Mouse (Mus musculus): ENCODE measurements around the gene Nostrin. TPM values are rescaled to one million over a fixed set of nuclear protein-coding genes. Genes with fewer than 3 reads are reported as not detected.

Gene Nostrin
- polyA plus RNA-seq (2011; ENCODE audit: insufficient read depth, insufficient read length, low read depth, missing spikeins) = not detected in 2 replicates

DNA sequence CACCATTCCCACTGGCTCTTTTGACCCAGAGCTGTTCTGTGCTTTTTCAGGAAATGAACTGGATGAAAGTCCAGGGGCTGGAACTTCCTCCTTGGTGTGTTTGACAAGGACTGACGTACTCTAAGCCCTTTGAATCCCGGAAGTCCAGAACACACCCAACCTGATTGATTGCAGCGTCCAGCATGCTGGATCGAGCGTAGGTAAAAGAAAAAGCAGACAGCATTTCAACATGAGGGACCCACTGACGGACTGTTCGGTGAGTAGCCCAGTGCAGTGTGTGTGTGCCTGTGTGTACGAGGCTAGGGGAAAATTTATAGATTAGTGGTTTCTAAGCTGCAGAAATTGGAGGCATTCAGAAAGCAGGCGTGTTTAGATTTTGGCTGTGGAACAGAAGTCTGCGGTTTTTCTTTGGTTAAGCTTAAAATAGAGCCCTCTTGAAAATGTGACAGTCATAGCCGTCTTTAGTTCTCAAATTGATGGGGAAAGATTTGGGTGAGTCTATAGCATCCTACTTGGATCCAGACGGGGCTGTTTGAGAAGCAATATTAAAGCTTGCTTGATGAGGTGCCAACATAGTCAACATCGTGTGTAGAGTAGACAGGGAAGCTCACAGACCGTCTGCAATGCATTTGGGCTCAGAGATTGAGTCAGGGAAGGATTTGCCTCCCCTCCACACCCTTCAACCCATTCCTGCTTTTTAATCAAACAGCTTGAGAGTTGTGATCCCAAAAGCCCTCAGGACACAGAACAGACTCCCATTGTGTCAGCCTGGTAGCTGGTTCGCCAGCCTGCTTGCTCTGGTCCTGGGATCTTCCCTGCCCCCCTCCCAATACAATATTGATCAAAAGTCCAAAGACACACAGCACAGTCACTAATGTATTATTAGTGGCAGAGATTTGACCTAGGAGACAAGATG, at the start of gene Nostrin:
Gene Nostrin (plus strand): TSS at position 140 of the 916 bp plus-strand sequence.
- no peaks in the 10 kb centered on the region for H3K9me3 ChIP-seq (replicated peaks; ENCODE audit: control insufficient read depth, insufficient read depth, low read length, poor library complexity, severe bottlenecking)
- no peaks in the 10 kb centered on the region for H3K27me3 ChIP-seq (ENCODE audit: control insufficient read depth, insufficient read depth, low read length, poor library complexity, severe bottlenecking)
- TF ChIP-seq CTCF (IDR thresholded peaks at IDR 0.05; ENCODE audit: low read depth, low read length) (no peak), POLR2A (IDR thresholded peaks at IDR 0.05; ENCODE audit: insufficient read depth, low read length) (no peak), EP300 (IDR thresholded peaks at IDR 0.05; ENCODE audit: insufficient read depth, low read depth, low read length) (no peak)
- no peaks in the 10 kb centered on the region for H3K36me3 ChIP-seq (ENCODE audit: control insufficient read depth, insufficient read depth, low read length, poor library complexity, severe bottlenecking)
- peaks cover 3% of the 10 kb centered on the region for H3K4me1 ChIP-seq (ENCODE audit: control insufficient read depth, insufficient read depth, low read length)
- H3K27ac ChIP-seq (ENCODE audit: insufficient read depth, low read length) = no peak within 1 kb of the TSS
- H3K4me3 ChIP-seq (ENCODE audit: low read depth, low read length) = no peak within 1 kb of the TSS
- H3K9ac ChIP-seq (ENCODE audit: low read depth, poor library complexity, severe bottlenecking) = no peak within 1 kb of the TSS

DNA sequence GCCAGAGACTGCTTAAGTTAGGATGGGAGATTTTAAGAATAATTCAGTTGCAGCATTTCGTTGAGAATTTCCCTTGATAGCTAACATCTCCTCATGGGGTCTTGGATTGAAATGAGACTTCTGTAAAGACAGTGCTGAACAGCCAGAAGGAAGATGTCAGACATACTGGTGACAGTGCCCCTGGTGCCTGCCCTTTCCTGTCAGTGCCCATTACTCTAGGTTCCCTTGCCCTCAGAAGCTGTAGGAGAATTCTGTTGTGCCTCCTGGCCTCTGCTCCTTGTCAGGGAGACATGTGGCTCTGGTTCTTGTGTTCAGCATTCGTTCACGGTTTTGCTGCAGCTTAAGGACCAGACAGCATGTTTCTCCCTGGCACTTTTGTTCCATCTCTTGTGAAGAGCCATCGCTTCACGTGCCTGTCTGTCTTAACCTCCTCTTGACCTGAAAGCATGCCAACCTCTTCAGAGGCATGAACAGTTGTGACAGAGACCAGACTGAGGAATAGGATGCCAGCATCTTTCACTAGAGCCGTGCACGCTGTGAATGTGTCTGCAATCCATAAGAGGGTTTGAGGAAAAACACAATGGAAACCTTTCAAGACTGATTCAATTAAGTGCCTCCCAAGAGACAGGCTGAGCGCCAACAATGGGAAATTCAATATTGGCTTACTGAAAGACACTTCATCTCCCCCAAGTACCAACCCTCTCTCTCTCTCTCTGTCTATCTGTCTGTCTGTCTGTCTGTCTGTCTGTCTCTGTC, 48.9 kb upstream of the Nostrin start:
- Histone ChIP-seq H3K9me3 (replicated peaks; ENCODE audit: control insufficient read depth, insufficient read depth, low read length, poor library complexity, severe bottlenecking) (no peaks in the 10 kb centered on the region), H3K4me1 (ENCODE audit: control insufficient read depth, insufficient read depth, low read length) (no peaks in the 10 kb centered on the region), H3K27ac (ENCODE audit: insufficient read depth, low read length) (no peak overlapping the region), H3K27me3 (ENCODE audit: control insufficient read depth, insufficient read depth, low read length, poor library complexity, severe bottlenecking) (no peaks in the 10 kb centered on the region), H3K4me3 (ENCODE audit: low read depth, low read length) (no peak overlapping the region), H3K9ac (ENCODE audit: low read depth, poor library complexity, severe bottlenecking) (no peak overlapping the region), H3K36me3 (ENCODE audit: control insufficient read depth, insufficient read depth, low read length, poor library complexity, severe bottlenecking) (no peaks in the 10 kb centered on the region)
- TF ChIP-seq POLR2A (IDR thresholded peaks at IDR 0.05; ENCODE audit: insufficient read depth, low read length) (no peak), EP300 (IDR thresholded peaks at IDR 0.05; ENCODE audit: insufficient read depth, low read depth, low read length) (no peak), CTCF (IDR thresholded peaks at IDR 0.05; ENCODE audit: low read depth, low read length) (no peak)

DNA sequence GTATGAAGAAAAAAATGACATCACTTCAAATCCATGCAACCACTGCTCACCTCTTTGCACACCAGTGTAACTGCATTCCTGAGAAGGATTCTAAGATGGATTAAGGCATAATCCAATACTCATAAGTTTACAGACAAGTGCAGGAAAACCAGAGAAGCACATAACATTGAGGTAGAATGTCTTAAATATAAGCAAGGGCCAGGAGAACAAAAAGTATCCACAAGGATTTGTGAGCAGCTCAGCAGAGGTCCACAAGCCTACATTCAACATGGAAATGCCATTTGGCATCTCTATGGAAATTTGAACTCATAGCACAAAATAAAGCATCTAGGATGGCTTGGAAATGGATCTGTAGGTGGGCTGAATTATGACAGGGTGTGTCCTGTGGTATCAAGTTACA, 39.8 kb upstream of the Nostrin start:
- H3K27ac ChIP-seq (ENCODE audit: insufficient read depth, low read length) = no peak overlapping the region
- TF ChIP-seq EP300 (IDR thresholded peaks at IDR 0.05; ENCODE audit: insufficient read depth, low read depth, low read length) (no peak), CTCF (IDR thresholded peaks at IDR 0.05; ENCODE audit: low read depth, low read length) (no peak), POLR2A (IDR thresholded peaks at IDR 0.05; ENCODE audit: insufficient read depth, low read length) (no peak)
- H3K9me3 ChIP-seq (replicated peaks; ENCODE audit: control insufficient read depth, insufficient read depth, low read length, poor library complexity, severe bottlenecking) = no peaks in the 10 kb centered on the region
- H3K9ac ChIP-seq (ENCODE audit: low read depth, poor library complexity, severe bottlenecking) = no peak overlapping the region
- no peaks in the 10 kb centered on the region for H3K36me3 ChIP-seq (ENCODE audit: control insufficient read depth, insufficient read depth, low read length, poor library complexity, severe bottlenecking)
- H3K4me3 ChIP-seq (ENCODE audit: low read depth, low read length) = no peak overlapping the region
- no peaks in the 10 kb centered on the region for H3K4me1 ChIP-seq (ENCODE audit: control insufficient read depth, insufficient read depth, low read length)
- no peaks in the 10 kb centered on the region; the same call in 1 of the 2 replicates for H3K27me3 ChIP-seq (ENCODE audit: control insufficient read depth, insufficient read depth, low read length, poor library complexity, severe bottlenecking)

DNA sequence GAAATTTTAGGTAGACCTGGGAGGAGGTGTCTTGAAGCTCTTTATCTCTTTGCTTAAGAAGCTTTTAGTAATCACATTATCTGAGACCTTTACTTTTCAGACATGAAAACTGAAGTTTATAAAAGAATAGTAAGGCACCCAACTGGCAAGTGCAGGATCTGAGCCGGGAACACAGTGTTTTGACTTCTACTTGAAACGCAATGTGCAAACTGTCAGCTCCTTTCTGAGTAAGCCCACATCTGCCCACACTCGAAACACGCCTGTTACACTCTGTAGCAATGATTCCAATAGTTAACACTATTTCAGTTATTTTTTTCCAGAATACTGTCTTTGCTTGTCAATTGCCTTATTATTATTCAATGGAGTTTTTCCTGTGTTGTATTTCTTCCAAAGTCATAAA, 38.8 kb upstream of the Nostrin start:
- no peak for TF ChIP-seq CTCF (IDR thresholded peaks at IDR 0.05; ENCODE audit: low read depth, low read length)
- TF ChIP-seq EP300 (IDR thresholded peaks at IDR 0.05; ENCODE audit: insufficient read depth, low read depth, low read length) = no peak
- TF ChIP-seq POLR2A (IDR thresholded peaks at IDR 0.05; ENCODE audit: insufficient read depth, low read length) = no peak
- Histone ChIP-seq H3K36me3 (ENCODE audit: control insufficient read depth, insufficient read depth, low read length, poor library complexity, severe bottlenecking) (no peaks in the 10 kb centered on the region), H3K4me3 (ENCODE audit: low read depth, low read length) (no peak overlapping the region), H3K27me3 (ENCODE audit: control insufficient read depth, insufficient read depth, low read length, poor library complexity, severe bottlenecking) (no peaks in the 10 kb centered on the region; the same call in 1 of the 2 replicates), H3K27ac (ENCODE audit: insufficient read depth, low read length) (no peak overlapping the region), H3K9me3 (replicated peaks; ENCODE audit: control insufficient read depth, insufficient read depth, low read length, poor library complexity, severe bottlenecking) (no peaks in the 10 kb centered on the region), H3K9ac (ENCODE audit: low read depth, poor library complexity, severe bottlenecking) (no peak overlapping the region), H3K4me1 (ENCODE audit: control insufficient read depth, insufficient read depth, low read length) (no peaks in the 10 kb centered on the region)

DNA sequence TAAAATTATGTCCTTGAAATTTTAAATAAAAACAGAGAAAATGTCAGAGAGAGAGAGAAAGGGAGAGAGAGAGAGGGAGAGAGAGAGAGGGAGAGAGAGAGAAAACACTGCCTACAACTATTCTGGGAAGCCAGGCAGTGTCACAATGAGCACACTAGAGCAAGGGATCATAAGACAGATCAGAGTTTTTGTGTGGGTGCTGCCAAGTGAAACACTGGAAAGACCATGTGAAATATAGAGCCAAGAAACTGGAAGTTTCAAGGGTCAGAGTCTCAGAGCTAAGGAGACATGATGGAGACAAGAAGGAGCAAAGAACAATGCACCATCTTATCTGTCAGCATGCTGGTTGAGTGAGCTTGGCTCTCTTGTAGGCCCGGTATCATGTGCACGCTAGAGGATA, 38.1 kb upstream of the Nostrin start:
- Histone ChIP-seq H3K9ac (ENCODE audit: low read depth, poor library complexity, severe bottlenecking) (no peak overlapping the region), H3K27me3 (ENCODE audit: control insufficient read depth, insufficient read depth, low read length, poor library complexity, severe bottlenecking) (no peaks in the 10 kb centered on the region; the same call in 1 of the 2 replicates), H3K9me3 (replicated peaks; ENCODE audit: control insufficient read depth, insufficient read depth, low read length, poor library complexity, severe bottlenecking) (no peaks in the 10 kb centered on the region), H3K4me1 (ENCODE audit: control insufficient read depth, insufficient read depth, low read length) (no peaks in the 10 kb centered on the region), H3K27ac (ENCODE audit: insufficient read depth, low read length) (no peak overlapping the region), H3K36me3 (ENCODE audit: control insufficient read depth, insufficient read depth, low read length, poor library complexity, severe bottlenecking) (no peaks in the 10 kb centered on the region), H3K4me3 (ENCODE audit: low read depth, low read length) (no peak overlapping the region)
- no peak for TF ChIP-seq POLR2A (IDR thresholded peaks at IDR 0.05; ENCODE audit: insufficient read depth, low read length)
- no peak for TF ChIP-seq EP300 (IDR thresholded peaks at IDR 0.05; ENCODE audit: insufficient read depth, low read depth, low read length)
- TF ChIP-seq CTCF (IDR thresholded peaks at IDR 0.05; ENCODE audit: low read depth, low read length) = no peak
